Mouse (Mus musculus) heart, adult 2 months (tissue): ENCODE results near the gene Trio.

ENCODE experiments used
- CTCF ChIP-seq: fragments of 200-600 bp; IDR thresholded peaks from 2 replicates; pipeline ENCODE4 v1.8.1; 2022; ENCODE audit warnings: antibody characterized with exemption, mild to moderate bottlenecking, moderate library complexity
- POLR2A ChIP-seq: fragments of 200-500 bp; IDR thresholded peaks from 2 replicates; pipeline ENCODE4 v1.6.1; 2011; ENCODE audit warnings: mild to moderate bottlenecking, low read depth, low read length, control low read depth; ENCODE audit not compliant: insufficient read depth

DNA sequence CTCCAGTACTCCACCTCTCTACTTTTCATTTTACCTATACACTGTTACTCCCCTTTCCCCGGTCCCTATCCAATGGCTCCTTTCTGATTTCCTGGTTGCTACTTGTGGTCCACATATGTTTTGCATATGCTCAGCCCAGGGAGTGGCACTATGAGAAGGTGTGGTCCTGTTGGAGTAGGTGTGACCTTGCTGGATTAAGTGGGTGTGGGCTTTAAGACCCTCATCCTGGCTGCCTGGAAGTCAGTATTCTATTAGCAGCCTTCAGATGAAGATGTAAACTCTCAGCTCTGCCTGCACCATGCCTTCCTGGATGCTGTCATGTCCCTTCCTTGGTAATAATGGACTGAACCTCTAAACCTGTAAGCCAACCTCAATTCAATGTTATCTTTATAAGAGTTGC, 29.1 kb upstream of the Trio start:
- no peak for TF ChIP-seq POLR2A
- TF ChIP-seq CTCF, result no peak
